Mouse (Mus musculus) heart, adult 2 months (tissue): ENCODE measurements at regions not wholly inside any gene's neighbourhood (a gene's known extent, or its start where the extent isn't known, plus 50 kb on each side); places are given as distances from the start of the nearest gene placed in this dataset.
"Not testable (repeated sequence)": the region's sequence is repeated elsewhere in the genome, so short reads cannot be mapped to it uniquely, and the experiment has no call there.

Experiments
- CTCF ChIP-seq: fragments of 200-600 bp; IDR thresholded peaks from 2 replicates; pipeline ENCODE4 v1.8.1; 2022; ENCODE audit warnings: antibody characterized with exemption, mild to moderate bottlenecking, moderate library complexity
- EP300 ChIP-seq: fragments of 200-500 bp; IDR thresholded peaks from 2 replicates; pipeline ENCODE4 v1.6.1; 2011; ENCODE audit warnings: low read depth, low read length, control low read depth; ENCODE audit not compliant: insufficient read depth
- POLR2A ChIP-seq: fragments of 200-500 bp; IDR thresholded peaks from 2 replicates; pipeline ENCODE4 v1.6.1; 2011; ENCODE audit warnings: mild to moderate bottlenecking, low read depth, low read length, control low read depth; ENCODE audit not compliant: insufficient read depth

DNA sequence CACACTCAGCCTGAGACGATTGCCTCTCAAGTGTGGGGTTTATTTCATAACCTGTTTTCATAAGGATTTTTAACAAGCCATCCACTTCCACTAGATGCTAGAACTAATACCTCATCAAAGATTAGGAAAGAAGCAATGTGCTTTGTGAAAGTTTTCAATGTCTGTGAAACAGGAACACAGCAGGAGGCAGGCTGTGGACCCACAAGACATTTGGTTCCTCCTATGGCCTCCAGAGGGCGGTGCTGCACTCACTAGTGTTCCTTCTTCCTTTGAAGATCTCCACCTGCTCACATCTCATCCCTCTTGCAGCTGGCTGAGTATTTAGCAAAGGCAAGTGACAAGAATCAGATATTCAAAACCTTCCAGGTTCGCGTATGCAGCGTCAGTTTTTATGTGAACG lies 735.6 kb upstream of the Olfr1507 start:
- TF ChIP-seq CTCF, POLR2A, EP300: not testable (repeated sequence)
